Mouse (Mus musculus): Measurements from ENCODE around the gene Pigm. TPM values are rescaled to one million over a fixed set of nuclear protein-coding genes. Genes with fewer than 3 reads are reported as not detected.

Gene Pigm
- polyA plus RNA-seq, 1 experiment, result 7.2 TPM

Other genes starting within 250 kb of the Pigm start
- 81.2 and 84.3 TPM in 2 replicates for gene Pex19, start 249.8 kb upstream of the Pigm start, polyA plus RNA-seq (2012; rRNA removed)
- gene Dcaf8, start 228.5 kb upstream of the Pigm start, polyA plus RNA-seq (2012; rRNA removed), result 92.6 and 102 TPM in 2 replicates
- gene Pea15a, start 169.7 kb upstream of the Pigm start, polyA plus RNA-seq (2012; rRNA removed), result 538 and 542 TPM in 2 replicates
- 1.4 TPM in 2 replicates for gene Casq1, start 156.7 kb upstream of the Pigm start, polyA plus RNA-seq (2012; rRNA removed)
- not detected in 2 replicates for gene Atp1a4, start 118.1 kb upstream of the Pigm start, polyA plus RNA-seq (2012; rRNA removed)
- gene Igsf8, start 114.9 kb upstream of the Pigm start, polyA plus RNA-seq (2012; rRNA removed), result 230 and 251 TPM in 2 replicates
- gene Atp1a2, start 78.5 kb upstream of the Pigm start, polyA plus RNA-seq (2012; rRNA removed), result 495 and 562 TPM in 2 replicates
- 102 and 111 TPM in 2 replicates for gene Kcnj9, start 47.2 kb upstream of the Pigm start, polyA plus RNA-seq (2012; rRNA removed)
- gene Kcnj10, start 35.3 kb upstream of the Pigm start, polyA plus RNA-seq (2012; rRNA removed), result 112 and 122 TPM in 2 replicates
- gene Slamf9, start 98.8 kb downstream of the Pigm start, polyA plus RNA-seq (2012; rRNA removed), result 1.1 and 1.8 TPM in 2 replicates
- gene Igsf9, start 105.2 kb downstream of the Pigm start, polyA plus RNA-seq (2012; rRNA removed), result 13.3 and 16.3 TPM in 2 replicates
- gene Tagln2, start 123.5 kb downstream of the Pigm start, polyA plus RNA-seq (2012; rRNA removed), result 19.1 and 19.9 TPM in 2 replicates
- 3.4 and 4.5 TPM in 2 replicates for gene Cfap45, start 144.3 kb downstream of the Pigm start, polyA plus RNA-seq (2012; rRNA removed)
- 0.90 and 0.97 TPM in 2 replicates for gene Vsig8, start 179.4 kb downstream of the Pigm start, polyA plus RNA-seq (2012; rRNA removed)
- 0.28 and 0.44 TPM in 2 replicates for gene Slamf8, start 214.0 kb downstream of the Pigm start, polyA plus RNA-seq (2012; rRNA removed)
- 0.06 and 0.13 TPM in 2 replicates for gene Fcrl6, start 226.0 kb downstream of the Pigm start, polyA plus RNA-seq (2012; rRNA removed)